Mouse (Mus musculus) cortical plate, adult 2 months (tissue): Measurements from ENCODE around the gene Fkrp. TPM values are rescaled to one million over a fixed set of nuclear protein-coding genes. Genes with fewer than 3 reads are reported as not detected.
A peak's percentile ranks its signal among the peaks of the same experiment; 100 is the strongest.

Source experiments
- H3K27ac ChIP-seq: fragments of 200-500 bp; 2 replicates; pipeline ENCODE4 v1.5.1; 2012; ENCODE audit warnings: low read length, control low read depth, inconsistent platforms; ENCODE audit not compliant: insufficient read depth
- H3K4me1 ChIP-seq: fragments of 200-500 bp; 2 replicates; pipeline ENCODE4 v1.6.1; 2011; ENCODE audit warnings: low read length; ENCODE audit not compliant: control insufficient read depth, insufficient read depth
- H3K4me3 ChIP-seq: fragments of 200-500 bp; 2 replicates; pipeline ENCODE4 v1.5.1; 2011; ENCODE audit warnings: mild to moderate bottlenecking, low read length, control low read depth; ENCODE audit not compliant: insufficient read depth
- CTCF ChIP-seq: fragments of 200-500 bp; IDR thresholded peaks from 2 replicates; pipeline ENCODE4 v1.5.1; 2011; ENCODE audit warnings: mild to moderate bottlenecking, control low read depth, low read length; ENCODE audit not compliant: insufficient read depth; ENCODE audit errors: extremely low read depth
- POLR2A ChIP-seq: fragments of 200-500 bp; IDR thresholded peaks from 2 replicates; pipeline ENCODE4 v1.6.1; 2011; ENCODE audit warnings: mild to moderate bottlenecking, low read length, control low read depth; ENCODE audit not compliant: insufficient read depth; ENCODE audit errors: extremely low read depth
- polyA plus RNA-seq: library from polyadenylated mRNA; depleted of rRNA; stranded (reverse); fragments of >200 nt; gene quantifications from 2 replicates; pipeline ENCODE4 v1.2.3, GENCODE M21; 2012

Fkrp gene
- polyA plus RNA-seq, 1 experiment, result 42.3 TPM

DNA sequence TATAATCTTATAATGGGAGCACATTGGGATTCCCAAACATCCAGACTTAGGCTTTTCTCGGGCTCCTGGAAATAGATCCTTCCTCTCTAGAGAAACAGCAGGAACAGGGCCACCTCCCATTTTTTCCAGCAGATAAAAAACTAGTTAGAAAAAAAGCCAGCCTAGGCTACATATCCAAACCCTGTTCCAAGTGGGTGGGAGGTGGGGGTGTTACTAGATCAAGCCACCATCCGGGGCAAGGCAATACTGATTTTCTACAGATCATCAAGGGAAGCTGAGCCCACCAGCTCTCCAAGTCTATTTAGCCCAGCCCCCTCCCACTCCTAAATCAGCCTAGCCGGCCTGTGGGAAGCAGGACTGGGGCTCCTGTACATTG is 28.2 kb upstream of the Fkrp start:
- Histone ChIP-seq H3K4me1 (0 out of 2 replicates have a peak, but pooled peaks cover 2% of the 10 kb centered on the region), H3K4me3 (0 out of 2 replicates have a peak overlapping the region, but pooled peaks have one; percentile 19), H3K27ac (peak overlapping the region; percentile 4)
- TF ChIP-seq CTCF (no peak), POLR2A (no peak)

DNA sequence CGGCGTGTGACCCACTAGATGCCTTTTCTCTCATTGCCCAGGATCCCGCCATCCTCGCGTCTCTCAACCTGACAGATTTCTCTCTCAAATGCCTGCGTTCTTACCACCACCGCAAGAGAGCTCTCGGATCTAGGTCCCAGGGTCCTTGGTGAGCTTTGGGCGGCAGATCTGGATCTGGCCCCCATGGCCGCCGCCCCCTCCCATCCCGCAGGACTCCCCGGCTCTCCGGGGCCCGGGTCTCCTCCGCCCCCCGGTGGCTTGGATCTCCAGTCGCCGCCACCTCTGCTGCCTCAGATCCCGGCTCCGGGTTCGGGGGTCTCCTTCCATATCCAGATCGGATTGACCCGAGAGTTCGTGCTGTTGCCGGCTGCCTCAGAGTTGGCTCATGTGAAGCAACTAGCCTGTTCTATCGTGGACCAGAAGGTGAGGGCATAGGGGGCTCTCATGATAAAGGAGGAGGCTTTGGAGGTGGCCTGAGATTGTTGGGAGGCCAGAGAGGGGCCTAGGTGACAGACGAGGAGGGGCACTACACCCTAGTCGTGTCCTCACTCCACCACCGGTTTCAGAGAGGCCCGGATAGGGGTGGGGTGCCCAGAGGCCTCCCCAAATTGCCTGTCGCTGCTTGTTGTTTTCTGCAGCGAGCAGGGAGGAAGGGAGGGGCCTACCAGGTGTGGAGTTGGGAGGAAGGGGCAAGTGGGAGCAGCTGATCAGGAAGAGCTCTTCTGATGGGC is 27.1 kb upstream of the Fkrp start:
- TF ChIP-seq CTCF (no peak), POLR2A (no peak)
- Histone ChIP-seq H3K4me1 (0 out of 2 replicates have a peak, but pooled peaks cover 2% of the 10 kb centered on the region), H3K27ac (peak overlapping the region; percentile 87), H3K4me3 (peak overlapping the region; percentile 48)

DNA sequence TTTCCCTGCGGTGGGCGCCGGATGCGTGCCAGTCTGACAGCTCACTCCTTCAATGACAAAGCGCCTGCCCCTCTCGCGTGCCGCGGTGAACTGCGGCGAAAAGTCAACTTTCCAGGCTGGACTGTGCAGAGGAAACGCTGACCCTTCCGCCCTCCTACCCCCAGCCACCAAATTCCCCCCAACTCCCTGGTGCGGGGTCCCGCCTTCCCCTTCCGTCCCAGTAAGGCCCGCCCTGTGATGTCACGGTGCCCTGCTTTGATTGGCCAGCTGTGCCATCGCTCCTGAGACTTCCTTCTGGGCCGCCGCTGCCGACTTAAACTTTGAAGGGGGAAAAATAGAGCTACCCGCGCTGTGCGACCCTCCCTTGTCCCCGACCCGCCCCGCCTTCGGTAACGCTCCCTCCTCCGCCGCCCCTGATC is 26.1 kb upstream of the Fkrp start, which contains the start of gene Prkd2:
TSS of gene Prkd2 (plus strand) at position 258 of the 419 bp plus-strand sequence.
- Histone ChIP-seq H3K4me1 (0 out of 2 replicates have a peak, but pooled peaks cover 2% of the 10 kb centered on the region), H3K4me3 (peak within 1 kb of the TSS; percentile 48), H3K27ac (peak within 1 kb of the TSS; percentile 87)
- peak; percentile 48; the same call in 1 of the 2 replicates for TF ChIP-seq POLR2A
- TF ChIP-seq CTCF, result no peak

DNA sequence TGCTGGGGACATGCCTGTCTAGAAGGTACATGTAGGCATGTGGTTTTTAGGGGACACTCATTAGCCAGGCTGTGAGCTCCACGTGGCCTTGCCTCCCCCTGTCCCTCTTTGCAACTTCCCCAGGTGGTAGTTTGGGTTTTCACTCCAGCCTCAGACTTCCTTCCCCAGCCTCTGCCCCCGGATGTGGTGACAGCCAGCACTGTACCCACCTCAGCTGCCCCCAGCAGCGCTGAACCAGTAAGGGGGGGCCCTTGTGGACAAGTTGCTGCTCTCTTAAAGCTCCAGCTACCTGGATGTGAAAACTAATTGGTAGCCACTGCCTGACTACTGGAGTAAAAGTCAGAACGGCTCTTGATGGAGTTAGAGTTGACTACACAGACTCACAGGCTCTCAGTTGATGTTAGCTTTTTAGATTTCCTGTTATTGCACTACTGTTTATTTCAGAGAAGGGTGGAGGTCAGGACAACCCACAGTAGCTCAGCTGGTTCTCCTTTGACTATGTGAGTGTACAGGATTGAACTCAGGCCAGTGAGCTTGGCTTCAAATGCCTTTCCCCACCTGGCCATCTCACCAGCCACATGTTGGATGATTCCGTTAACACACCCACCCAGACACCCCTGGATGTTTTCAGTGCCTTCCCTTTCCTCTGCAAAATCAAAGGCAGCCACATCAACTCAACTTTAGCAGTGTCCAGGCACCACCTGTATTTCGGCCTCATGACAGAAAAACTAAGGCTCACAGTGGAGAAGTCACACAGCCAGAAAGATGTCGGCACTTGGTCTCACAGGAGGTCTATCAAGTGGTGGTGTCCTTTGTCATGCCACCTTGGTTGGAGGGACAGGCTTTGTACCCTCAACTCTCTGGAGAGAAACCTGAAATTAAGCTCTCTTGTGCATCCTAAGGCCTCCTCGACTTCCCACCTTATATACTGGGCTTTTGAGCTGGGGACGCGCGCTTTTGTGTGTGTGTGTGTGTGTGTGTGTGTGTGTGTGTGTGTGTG is 25.3 kb upstream of the Fkrp start:
- TF ChIP-seq CTCF (no peak), POLR2A (no peak)
- H3K27ac ChIP-seq, result no peak overlapping the region
- 0 out of 2 replicates have a peak, but pooled peaks cover 2% of the 10 kb centered on the region for H3K4me1 ChIP-seq
- peak overlapping the region; percentile 48; the same call in 1 of the 2 replicates for H3K4me3 ChIP-seq

DNA sequence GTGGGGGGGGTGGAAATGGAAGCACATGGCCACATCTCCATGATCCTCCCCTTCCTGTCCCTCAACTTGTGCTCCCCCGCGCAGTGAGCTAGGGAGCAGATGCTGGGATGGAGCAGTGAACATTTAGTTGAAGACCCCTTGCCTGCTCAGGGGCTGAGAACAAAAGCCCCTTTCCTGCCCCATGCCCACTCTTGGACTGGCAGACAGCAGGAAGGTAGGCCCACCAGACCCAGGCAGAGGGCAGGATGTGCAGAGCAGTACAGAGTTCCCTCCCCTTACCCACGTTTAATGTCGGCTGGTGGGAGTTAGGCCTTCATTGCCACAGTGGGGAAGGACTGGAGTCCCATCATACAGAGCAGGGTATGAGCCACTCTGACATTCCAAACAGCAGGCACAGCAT is 24.5 kb upstream of the Fkrp start:
- no peak overlapping the region for H3K27ac ChIP-seq
- H3K4me3 ChIP-seq, result no peak overlapping the region

DNA sequence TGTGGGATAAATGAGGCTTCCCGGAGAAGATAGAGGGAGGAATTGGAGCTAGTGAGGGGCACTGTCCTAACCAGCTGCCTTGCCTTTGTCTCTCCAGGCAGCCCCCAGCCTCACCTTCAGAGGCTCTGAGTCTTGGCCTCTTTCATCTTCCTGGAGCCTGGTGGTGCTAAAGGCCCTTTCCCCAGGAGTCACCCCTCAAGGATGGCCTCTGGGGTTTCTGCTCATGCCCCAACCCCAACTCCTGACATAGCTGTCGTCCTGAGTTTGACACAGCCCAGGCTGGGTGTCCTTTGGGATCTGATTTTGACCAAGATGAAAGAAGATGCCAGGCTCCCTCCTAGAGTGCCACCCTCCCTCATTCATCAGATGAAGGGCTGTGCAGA is 23.6 kb upstream of the Fkrp start:
- no peak overlapping the region for H3K4me3 ChIP-seq
- 0 out of 2 replicates have a peak, but pooled peaks cover 2% of the 10 kb centered on the region for H3K4me1 ChIP-seq
- no peak for TF ChIP-seq CTCF
- TF ChIP-seq POLR2A, result no peak
- no peak overlapping the region for H3K27ac ChIP-seq

More for the DNA sequence above, 24.5 kb upstream of the Fkrp start:
- TF ChIP-seq CTCF (no peak), POLR2A (no peak)
- 0 out of 2 replicates have a peak, but pooled peaks cover 2% of the 10 kb centered on the region for H3K4me1 ChIP-seq

DNA sequence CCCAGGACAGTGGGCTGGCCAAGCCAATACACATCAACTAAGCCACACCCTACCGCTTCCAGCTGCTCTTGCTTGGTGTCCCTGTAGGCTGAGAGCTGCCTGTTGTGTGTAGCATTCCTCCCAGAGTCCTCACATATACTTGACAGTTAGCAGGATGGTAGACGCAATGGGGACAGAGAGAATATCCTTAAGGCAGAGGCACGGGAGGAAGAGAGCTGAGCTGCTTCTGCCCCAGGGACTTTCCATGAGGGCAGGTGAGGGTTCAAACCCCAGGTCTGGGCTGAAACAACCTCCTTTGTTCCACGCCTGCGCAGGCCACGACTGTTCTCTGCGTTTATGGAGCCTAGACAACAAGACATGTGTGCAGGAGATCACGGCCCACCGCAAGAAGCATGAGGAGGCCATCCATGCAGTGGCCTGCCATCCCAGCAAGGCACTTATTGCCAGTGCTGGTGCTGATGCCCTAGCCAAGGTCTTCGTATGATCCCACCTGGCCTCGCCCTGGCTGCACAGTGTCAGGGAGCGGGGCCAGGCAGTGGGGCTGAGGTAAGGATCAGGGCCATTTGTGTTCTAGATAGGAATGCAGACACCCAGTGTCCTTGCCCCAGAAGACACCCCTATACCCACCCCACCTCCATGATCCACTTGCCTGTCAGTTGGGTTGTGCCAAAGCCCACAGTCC is 23.0 kb upstream of the Fkrp start:
- TF ChIP-seq POLR2A (no peak), CTCF (no peak)
- Histone ChIP-seq H3K4me1 (0 out of 2 replicates have a peak, but pooled peaks cover 2% of the 10 kb centered on the region), H3K4me3 (no peak overlapping the region), H3K27ac (no peak overlapping the region)

DNA sequence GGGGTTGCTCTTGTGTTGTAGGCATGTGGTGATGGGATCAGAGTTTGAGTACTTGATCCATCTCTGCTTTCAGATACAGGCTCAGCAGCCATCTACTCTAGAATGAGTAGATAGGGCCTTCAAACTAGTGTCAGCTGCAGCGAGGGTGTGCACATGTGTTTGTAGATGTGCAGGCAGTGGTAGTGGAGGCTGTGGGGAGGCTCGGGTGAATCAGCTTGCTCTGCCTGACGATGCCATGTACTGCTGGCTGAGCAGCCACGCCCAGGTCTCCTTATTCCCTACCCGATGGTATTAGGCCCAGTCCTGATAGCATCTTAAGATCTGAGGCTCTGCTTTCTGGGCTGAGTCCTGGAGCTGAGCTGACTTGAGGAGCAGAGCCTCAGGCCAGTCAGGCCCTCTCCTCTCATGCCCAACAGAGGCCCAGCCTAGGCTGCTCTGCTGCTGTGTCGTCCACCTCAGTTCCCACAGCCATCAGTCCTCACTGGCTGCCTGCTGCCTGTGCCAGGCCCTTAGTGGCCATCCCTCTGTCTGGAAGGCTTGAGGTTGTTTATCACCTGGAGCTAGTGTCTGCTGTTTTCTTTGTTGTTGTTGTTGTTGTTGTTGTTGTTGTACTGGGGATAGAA is 22.4 kb upstream of the Fkrp start:
- Histone ChIP-seq H3K4me1 (0 out of 2 replicates have a peak, but pooled peaks cover 2% of the 10 kb centered on the region), H3K4me3 (no peak overlapping the region), H3K27ac (no peak overlapping the region)
- TF ChIP-seq CTCF (no peak), POLR2A (no peak)
